ENCODE assay signal across 8 mouse cellular contexts in the genomic region with DNA sequence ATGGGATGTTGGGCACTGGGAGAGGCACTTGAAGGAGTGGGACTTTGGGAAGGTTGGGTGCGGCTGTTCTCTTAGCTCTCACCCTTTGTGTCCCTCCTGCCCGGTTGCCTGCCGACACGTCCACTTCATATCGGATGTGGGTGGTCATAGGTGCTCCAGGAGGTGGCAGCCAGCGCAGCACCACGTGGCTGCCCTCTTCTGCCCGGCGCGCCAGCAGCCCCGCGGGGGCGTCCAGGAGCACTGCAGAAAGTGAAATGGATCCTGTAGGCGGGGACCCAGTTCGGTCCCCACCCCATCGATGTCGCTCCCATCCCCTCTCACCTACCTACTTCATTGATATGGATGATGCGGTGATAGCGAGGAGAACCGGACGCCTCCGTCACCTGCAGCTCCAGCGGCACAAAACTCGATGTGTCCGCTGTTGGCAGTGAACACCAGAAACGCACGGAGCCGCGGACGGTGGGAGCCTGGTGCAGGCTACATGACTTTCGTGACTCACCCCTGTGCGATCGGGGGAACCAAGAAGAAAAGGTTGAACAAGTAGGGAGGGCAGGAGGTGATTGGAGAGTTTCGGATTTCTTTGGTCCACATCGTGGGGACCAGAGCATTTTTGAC. TPM values are rescaled to one million over a fixed set of nuclear protein-coding genes. Genes with fewer than 3 reads are reported as not detected.
DNase-seq lines count a peak whose midpoint lies in the region; ATAC-seq and TF ChIP-seq lines count a peak whose summit lies in the region.

No protein-coding gene starts in this region.

- peak overlapping the region; percentile 57 for H3K4me3 ChIP-seq in heart, embryonic 11.5 days (ENCODE audit: low read depth, low read length)
- peak overlapping the region; percentile 66 for H3K4me3 ChIP-seq in ES-Bruce4 (ENCODE audit: low read depth, low read length)
- peak overlapping the region; percentile 38 for H3K4me3 ChIP-seq in forebrain, postnatal 0 days (ENCODE audit: low read depth, low read length)
- H3K4me3 ChIP-seq in liver, embryonic 13.5 days (replicated peaks), result peak overlapping the region; percentile 85
- H3K4me3 ChIP-seq in stomach, embryonic 14.5 days (ENCODE audit: low read depth, low read length), result peak overlapping the region; percentile 40

- no peak for DNase-seq in heart, postnatal 25 days (ENCODE audit: low spot score)
- no peak for DNase-seq in forebrain, postnatal 0 days
- peak; percentile 54 for DNase-seq in liver, embryonic 13.5 days
- no peak for DNase-seq in ovary, adult 18-20 months (ENCODE audit: low spot score)
- DNase-seq in embryo, embryonic 11 days, result no peak

- no peaks in the 10 kb centered on the region; the same call in 1 of the 2 replicates for H3K36me3 ChIP-seq in heart, embryonic 11.5 days (ENCODE audit: control insufficient read depth, insufficient read depth, low read length)
- H3K36me3 ChIP-seq in ES-Bruce4 (ENCODE audit: control insufficient read depth, insufficient read depth, low read length, poor library complexity, severe bottlenecking), result no peaks in the 10 kb centered on the region
- H3K36me3 ChIP-seq in forebrain, postnatal 0 days (ENCODE audit: insufficient read depth), result no peaks in the 10 kb centered on the region; the same call in 1 of the 2 replicates
- H3K36me3 ChIP-seq in liver, embryonic 13.5 days, result peaks cover 49% of the 10 kb centered on the region
- no peaks in the 10 kb centered on the region for H3K36me3 ChIP-seq in stomach, embryonic 14.5 days (ENCODE audit: control insufficient read depth, insufficient read depth, low read length)

- ATAC-seq in heart, embryonic 11.5 days (replicated peaks; ENCODE audit: insufficient number of reproducible peaks, low FRiP score, low TSS enrichment), result no peak
- ATAC-seq in forebrain, postnatal 0 days, result no peak
- ATAC-seq in liver, embryonic 13.5 days (ENCODE audit: low read depth), result peak; percentile 2; the same call in 1 of the 2 replicates
- ATAC-seq in stomach, embryonic 14.5 days (ENCODE audit: insufficient number of reproducible peaks, insufficient read depth, low FRiP score, low read depth), result no peak

- H3K4me1 ChIP-seq in heart, embryonic 11.5 days (ENCODE audit: control insufficient read depth, insufficient read depth, low read length), result peaks cover 24% of the 10 kb centered on the region
- no peaks in the 10 kb centered on the region for H3K4me1 ChIP-seq in ES-Bruce4 (ENCODE audit: control insufficient read depth, insufficient read depth, low read length)
- peaks cover 5% of the 10 kb centered on the region; the same call in 1 of the 2 replicates for H3K4me1 ChIP-seq in forebrain, postnatal 0 days (ENCODE audit: insufficient read depth)
- H3K4me1 ChIP-seq in liver, embryonic 13.5 days (replicated peaks), result peaks cover 62% of the 10 kb centered on the region
- H3K4me1 ChIP-seq in stomach, embryonic 14.5 days (ENCODE audit: control insufficient read depth, insufficient read depth, low read length), result peaks cover 16% of the 10 kb centered on the region; the same call in 1 of the 2 replicates

- peak overlapping the region; percentile 94 for H3K4me2 ChIP-seq in heart, embryonic 11.5 days
- H3K4me2 ChIP-seq in forebrain, postnatal 0 days (ENCODE audit: low read depth), result peak overlapping the region; percentile 72
- peak overlapping the region; percentile 84 for H3K4me2 ChIP-seq in liver, embryonic 13.5 days
- H3K4me2 ChIP-seq in stomach, embryonic 14.5 days (replicated peaks; ENCODE audit: low read depth, low read length), result peak overlapping the region; percentile 91

- H3K27me3 ChIP-seq in heart, embryonic 11.5 days (ENCODE audit: control insufficient read depth, insufficient read depth, low read length), result peaks cover 21% of the 10 kb centered on the region
- no peaks in the 10 kb centered on the region for H3K27me3 ChIP-seq in ES-Bruce4 (ENCODE audit: control insufficient read depth, insufficient read depth, low read length, poor library complexity, severe bottlenecking)
- peaks cover 25% of the 10 kb centered on the region for H3K27me3 ChIP-seq in forebrain, postnatal 0 days (ENCODE audit: insufficient read depth, low read length)
- H3K27me3 ChIP-seq in liver, embryonic 13.5 days, result 0 out of 2 replicates have a peak, but pooled peaks cover 6% of the 10 kb centered on the region
- H3K27me3 ChIP-seq in stomach, embryonic 14.5 days (ENCODE audit: control insufficient read depth, insufficient read depth, low read length), result peaks cover 14% of the 10 kb centered on the region

- TF ChIP-seq EP300 in ES-Bruce4 (IDR thresholded peaks at IDR 0.05; ENCODE audit: insufficient read depth, low read depth, low read length), result no peak

- no peak for TF ChIP-seq CTCF in ES-Bruce4 (IDR thresholded peaks at IDR 0.05; ENCODE audit: low read depth, low read length)
- no peak for TF ChIP-seq CTCF in forebrain, postnatal 0 days (IDR thresholded peaks at IDR 0.05; ENCODE audit: low read depth)

- intact Hi-C loops in heart, postnatal 25 days (cut with DNase I), result no loop called here

- no peak for TF ChIP-seq POLR2A in ES-Bruce4 (IDR thresholded peaks at IDR 0.05; ENCODE audit: insufficient read depth, low read length)

- H3K9ac ChIP-seq in heart, embryonic 11.5 days (ENCODE audit: low read depth, low read length), result peak overlapping the region; percentile 71
- H3K9ac ChIP-seq in ES-Bruce4 (ENCODE audit: low read depth, poor library complexity, severe bottlenecking), result peak overlapping the region; percentile 34
- no peak overlapping the region for H3K9ac ChIP-seq in forebrain, postnatal 0 days
- peak overlapping the region; percentile 98 for H3K9ac ChIP-seq in liver, embryonic 13.5 days
- no peak overlapping the region for H3K9ac ChIP-seq in stomach, embryonic 14.5 days (replicated peaks; ENCODE audit: low read depth, low read length)

- WGBS in heart, embryonic 11.5 days (ENCODE audit: insufficient replicate concordance), result 2% methylated on average over 35 of the region's 35 CpGs
- 1% methylated on average over 35 of the region's 35 CpGs for whole genome bisulfite sequencing in forebrain, postnatal 0 days
- WGBS in liver, embryonic 13.5 days (ENCODE audit: insufficient replicate concordance), result 2% methylated on average over 35 of the region's 35 CpGs
- 2% methylated on average over 35 of the region's 35 CpGs for WGBS in stomach, embryonic 14.5 days

- no peaks in the 10 kb centered on the region for H3K9me3 ChIP-seq in heart, embryonic 11.5 days (replicated peaks; ENCODE audit: control insufficient read depth, low read length)
- no peaks in the 10 kb centered on the region for H3K9me3 ChIP-seq in ES-Bruce4 (replicated peaks; ENCODE audit: control insufficient read depth, insufficient read depth, low read length, poor library complexity, severe bottlenecking)
- H3K9me3 ChIP-seq in forebrain, postnatal 0 days (ENCODE audit: low read length), result no peaks in the 10 kb centered on the region
- no peaks in the 10 kb centered on the region for H3K9me3 ChIP-seq in liver, embryonic 13.5 days (replicated peaks)
- no peaks in the 10 kb centered on the region for H3K9me3 ChIP-seq in stomach, embryonic 14.5 days (ENCODE audit: control insufficient read depth, low read depth, low read length)

- H3K27ac ChIP-seq in heart, embryonic 11.5 days (ENCODE audit: low read depth, low read length), result peak overlapping the region; percentile 74
- no peak overlapping the region for H3K27ac ChIP-seq in ES-Bruce4 (ENCODE audit: insufficient read depth, low read length)
- no peak overlapping the region for H3K27ac ChIP-seq in forebrain, postnatal 0 days (ENCODE audit: low read depth, low read length)
- H3K27ac ChIP-seq in liver, embryonic 13.5 days, result peak overlapping the region; percentile 99
- no peak overlapping the region for H3K27ac ChIP-seq in stomach, embryonic 14.5 days (ENCODE audit: low read length)

RNA-seq across cellular contexts. Expression of a gene that starts 1.8 kb away (rescaled TPM):
- polyA plus RNA-seq in heart, embryonic 11.5 days (2014; fragmentation: Nextera tagmentation; extraction: Ambion mirVana), result 15.4 and 22.8 TPM in 2 replicates
- total RNA-seq in heart, postnatal 25 days (2021), result 1 to 10 TPM in 1 of 2 experiments, under 1 TPM in 1; 0.83 to 1.6 TPM
- polyA plus RNA-seq in ES-Bruce4 (2011; ENCODE audit: insufficient read depth, insufficient read length, low read depth, missing spikeins), result 0.57 and 1.9 TPM in 2 replicates
- 0.24 and 1.0 TPM in 2 replicates for total RNA-seq in forebrain, postnatal 0 days (2014; rRNA removed)
- 2.2 and 2.4 TPM in 2 replicates for polyA plus RNA-seq in forebrain, postnatal 0 days (2015; fragmentation: Nextera tagmentation; extraction: Ambion mirVana)
- 143 and 144 TPM in 2 replicates for polyA plus RNA-seq in liver, embryonic 13.5 days (2015; fragmentation: Nextera tagmentation; extraction: Ambion mirVana)
- polyA plus RNA-seq in stomach, embryonic 14.5 days (2014; fragmentation: Nextera tagmentation; extraction: Ambion mirVana), result 6.4 and 6.7 TPM in 2 replicates

RNA-seq across cellular contexts. Expression of a gene that starts 5.9 kb away (rescaled TPM):
- polyA plus RNA-seq in heart, embryonic 11.5 days (2014; fragmentation: Nextera tagmentation; extraction: Ambion mirVana), result 9.0 and 13.1 TPM in 2 replicates
- 1 to 10 TPM; 5.8 to 7.4 TPM for total RNA-seq in heart, postnatal 25 days (2021)
- polyA plus RNA-seq in ES-Bruce4 (2011; ENCODE audit: insufficient read depth, insufficient read length, low read depth, missing spikeins), result 8.5 TPM in 2 replicates
- 28.2 and 37.7 TPM in 2 replicates for total RNA-seq in forebrain, postnatal 0 days (2014; rRNA removed)
- polyA plus RNA-seq in forebrain, postnatal 0 days (2015; fragmentation: Nextera tagmentation; extraction: Ambion mirVana), result 7.0 and 7.3 TPM in 2 replicates
- 2.1 and 2.6 TPM in 2 replicates for polyA plus RNA-seq in liver, embryonic 13.5 days (2015; fragmentation: Nextera tagmentation; extraction: Ambion mirVana)
- polyA plus RNA-seq in stomach, embryonic 14.5 days (2014; fragmentation: Nextera tagmentation; extraction: Ambion mirVana), result 8.9 and 10.4 TPM in 2 replicates

RNA-seq across cellular contexts. Expression of a gene that starts 24.6 kb away (rescaled TPM):
- 5.3 and 5.5 TPM in 2 replicates for polyA plus RNA-seq in heart, embryonic 11.5 days (2014; fragmentation: Nextera tagmentation; extraction: Ambion mirVana)
- 1 to 10 TPM; 1.5 to 2.0 TPM for total RNA-seq in heart, postnatal 25 days (2021)
- polyA plus RNA-seq in ES-Bruce4 (2011; ENCODE audit: insufficient read depth, insufficient read length, low read depth, missing spikeins), result 5.4 and 5.6 TPM in 2 replicates
- total RNA-seq in forebrain, postnatal 0 days (2014; rRNA removed), result 97.9 and 108 TPM in 2 replicates
- 122 and 144 TPM in 2 replicates for polyA plus RNA-seq in forebrain, postnatal 0 days (2015; fragmentation: Nextera tagmentation; extraction: Ambion mirVana)
- polyA plus RNA-seq in liver, embryonic 13.5 days (2015; fragmentation: Nextera tagmentation; extraction: Ambion mirVana), result 0.99 and 1.4 TPM in 2 replicates
- polyA plus RNA-seq in stomach, embryonic 14.5 days (2014; fragmentation: Nextera tagmentation; extraction: Ambion mirVana), result 8.5 and 9.9 TPM in 2 replicates

RNA-seq across cellular contexts. Expression of a gene that starts 27.8 kb away (rescaled TPM):
- 0.74 and 1.1 TPM in 2 replicates for polyA plus RNA-seq in heart, embryonic 11.5 days (2014; fragmentation: Nextera tagmentation; extraction: Ambion mirVana)
- 1 to 10 TPM; 2.0 to 3.2 TPM for total RNA-seq in heart, postnatal 25 days (2021)
- 9.2 and 9.7 TPM in 2 replicates for polyA plus RNA-seq in ES-Bruce4 (2011; ENCODE audit: insufficient read depth, insufficient read length, low read depth, missing spikeins)
- 0.24 and 2.1 TPM in 2 replicates for total RNA-seq in forebrain, postnatal 0 days (2014; rRNA removed)
- 1.0 and 1.2 TPM in 2 replicates for polyA plus RNA-seq in forebrain, postnatal 0 days (2015; fragmentation: Nextera tagmentation; extraction: Ambion mirVana)
- polyA plus RNA-seq in liver, embryonic 13.5 days (2015; fragmentation: Nextera tagmentation; extraction: Ambion mirVana), result 0.15 and 0.46 TPM in 2 replicates
- 4.9 and 5.5 TPM in 2 replicates for polyA plus RNA-seq in stomach, embryonic 14.5 days (2014; fragmentation: Nextera tagmentation; extraction: Ambion mirVana)

RNA-seq across cellular contexts. Expression of a gene that starts 34.1 kb away (rescaled TPM):
- polyA plus RNA-seq in heart, embryonic 11.5 days (2014; fragmentation: Nextera tagmentation; extraction: Ambion mirVana), result 39.0 and 45.1 TPM in 2 replicates
- total RNA-seq in heart, postnatal 25 days (2021), result 10 to 100 TPM; 39.4 to 46.2 TPM
- polyA plus RNA-seq in ES-Bruce4 (2011; ENCODE audit: insufficient read depth, insufficient read length, low read depth, missing spikeins), result 19.9 and 21.4 TPM in 2 replicates
- total RNA-seq in forebrain, postnatal 0 days (2014; rRNA removed), result 42.0 and 47.1 TPM in 2 replicates
- polyA plus RNA-seq in forebrain, postnatal 0 days (2015; fragmentation: Nextera tagmentation; extraction: Ambion mirVana), result 52.8 and 65.9 TPM in 2 replicates
- polyA plus RNA-seq in liver, embryonic 13.5 days (2015; fragmentation: Nextera tagmentation; extraction: Ambion mirVana), result 49.5 and 57.2 TPM in 2 replicates
- polyA plus RNA-seq in stomach, embryonic 14.5 days (2014; fragmentation: Nextera tagmentation; extraction: Ambion mirVana), result 60.7 and 62.4 TPM in 2 replicates

Comparison
In these comparisons a context has a peak if more than half of its experiments do, and no peak if none do; other contexts are left out.
1. H3K27ac ChIP-seq: peak in heart, embryonic 11.5 days (single experiment) and liver, embryonic 13.5 days (single experiment); none in ES-Bruce4 (single experiment), forebrain, postnatal 0 days (single experiment) and stomach, embryonic 14.5 days (single experiment).
2. H3K9ac ChIP-seq: peak in heart, embryonic 11.5 days (single experiment), ES-Bruce4 (single experiment) and liver, embryonic 13.5 days (single experiment); none in forebrain, postnatal 0 days (single experiment) and stomach, embryonic 14.5 days (single experiment).
3. RNA of a gene that starts 24.6 kb away (polyA plus RNA-seq): 122 to 144 TPM in forebrain, postnatal 0 days; 8.5 to 9.9 TPM in stomach, embryonic 14.5 days, 5.4 to 5.6 TPM in ES-Bruce4, 5.3 to 5.5 TPM in heart, embryonic 11.5 days and 0.99 to 1.4 TPM in liver, embryonic 13.5 days; every median in the first group is over 10 times any median in the second.
4. Peak in every context shown above with its lines, with median percentiles within 50 percentile points of each other: H3K4me2 ChIP-seq and H3K4me3 ChIP-seq.